Mouse (Mus musculus): Measurements from ENCODE around the gene Nrxn3.

The Nrxn3 gene

DNA sequence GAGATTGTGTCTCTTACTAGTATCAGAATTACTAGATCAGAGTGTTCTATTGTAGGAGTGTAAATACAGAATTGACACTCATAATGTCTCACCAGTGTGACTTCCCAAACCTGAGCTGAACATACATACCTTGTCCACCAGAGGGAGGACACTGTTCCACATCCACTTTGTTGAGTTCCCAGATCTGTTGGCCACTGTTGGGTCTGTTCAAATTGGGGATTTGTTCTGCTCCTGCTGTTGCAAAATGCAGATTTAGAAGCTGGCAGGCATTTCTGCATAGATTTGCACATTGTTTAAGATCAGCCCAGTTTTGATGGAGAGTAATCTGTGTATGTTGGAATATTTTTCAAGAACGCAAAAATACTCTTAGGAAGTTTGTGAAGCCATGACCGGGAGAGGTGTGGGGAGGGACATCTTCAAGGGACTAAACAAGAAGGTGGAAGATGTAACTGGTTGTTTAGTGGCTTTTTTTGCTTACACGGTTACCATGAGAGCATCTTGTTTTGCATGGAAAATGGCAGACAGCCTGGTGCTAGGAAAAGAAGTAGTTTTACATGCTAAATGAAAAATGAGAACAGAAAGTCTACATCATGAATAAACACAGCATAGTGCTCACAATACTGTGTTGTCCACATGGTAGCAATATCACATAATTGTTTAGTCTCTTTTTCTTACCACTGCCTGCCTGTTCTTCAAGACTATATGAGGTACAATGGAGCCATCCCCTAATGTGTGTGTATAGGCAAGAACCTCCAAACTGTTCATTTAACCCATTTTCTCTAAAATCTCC is 609.0 kb downstream of the Nrxn3 start:
- DNase-seq (ENCODE audit: low spot score) = peak; percentile 18

DNA sequence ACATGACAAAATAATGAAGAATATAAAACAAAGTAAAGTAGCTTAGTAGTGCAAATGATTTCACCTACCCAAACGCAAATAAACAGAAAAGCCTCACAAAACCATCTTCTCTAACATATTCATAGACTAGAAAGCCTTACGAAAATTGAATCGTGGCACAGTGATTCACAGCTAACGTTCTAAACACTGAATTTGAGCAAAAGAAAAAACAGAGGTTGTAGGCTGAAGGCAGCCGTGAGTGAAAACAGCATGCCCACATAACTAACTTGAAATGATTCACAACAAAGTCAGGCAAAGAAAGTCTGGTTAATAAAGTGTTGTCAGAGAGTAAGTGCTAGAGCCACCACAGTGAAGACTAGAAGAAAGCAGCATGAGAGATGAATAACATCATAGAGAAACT is 610.8 kb downstream of the Nrxn3 start:
- DNase-seq (ENCODE audit: low spot score) = no peak

DNA sequence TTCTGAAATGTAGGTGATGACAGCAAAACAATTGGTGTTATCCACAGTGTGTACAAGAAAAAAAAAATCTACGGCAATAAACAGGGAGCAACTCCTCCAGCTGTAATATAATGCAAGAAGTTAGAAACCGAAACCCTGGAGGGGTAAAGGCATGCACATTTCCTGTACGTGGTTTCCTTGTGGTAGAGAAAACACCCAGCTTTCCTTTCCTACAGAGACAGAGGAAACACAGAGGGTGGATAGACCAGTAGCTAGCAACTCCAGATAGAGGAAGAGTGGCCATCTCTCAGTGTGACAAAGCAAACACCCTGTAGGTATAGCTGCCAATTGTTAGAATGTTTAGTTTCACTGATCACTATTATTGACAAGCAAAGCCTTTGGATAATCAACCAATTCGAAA is 642.2 kb downstream of the Nrxn3 start:
- no peak for DNase-seq (ENCODE audit: low spot score)

DNA sequence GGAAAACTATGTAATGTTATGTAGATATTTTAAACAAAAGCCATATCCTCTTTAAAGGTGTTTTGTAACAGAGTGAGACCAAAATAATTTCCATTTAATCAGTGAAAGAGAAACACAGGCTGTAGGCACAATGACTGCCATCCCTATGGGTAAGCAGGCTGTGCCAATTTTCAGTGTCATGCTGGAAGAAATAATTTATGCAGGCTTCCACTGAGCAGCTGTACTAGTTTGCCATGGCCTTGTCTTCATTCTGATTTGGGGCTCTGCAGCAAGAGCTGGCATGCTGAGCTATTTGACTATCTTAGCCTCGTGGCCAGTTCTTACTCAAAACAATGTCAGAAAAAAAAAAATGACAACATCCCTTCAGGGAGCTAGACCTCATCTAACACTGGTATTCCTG is 647.3 kb downstream of the Nrxn3 start:
- no peak for DNase-seq (ENCODE audit: low spot score)

DNA sequence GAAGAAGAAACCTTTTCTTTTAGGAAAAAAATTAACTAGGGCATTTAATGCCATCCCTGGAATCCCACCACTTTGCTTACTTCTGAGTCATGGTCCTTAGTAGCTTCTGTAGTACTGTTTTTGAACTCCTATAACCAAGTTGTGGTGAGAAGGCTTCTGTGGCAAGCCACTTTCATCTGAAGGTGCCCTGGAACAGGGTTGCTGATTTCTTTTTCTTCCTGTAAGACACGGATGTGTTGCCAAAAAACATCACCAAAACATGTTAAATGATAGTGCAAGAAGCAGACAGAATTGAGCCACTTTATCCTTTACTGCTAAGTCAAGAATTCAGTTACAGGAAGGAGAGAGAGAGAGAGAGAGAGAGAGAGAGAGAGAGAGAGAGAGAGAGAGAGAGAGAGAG is 653.9 kb downstream of the Nrxn3 start:
- no peak for DNase-seq (ENCODE audit: low spot score)

DNA sequence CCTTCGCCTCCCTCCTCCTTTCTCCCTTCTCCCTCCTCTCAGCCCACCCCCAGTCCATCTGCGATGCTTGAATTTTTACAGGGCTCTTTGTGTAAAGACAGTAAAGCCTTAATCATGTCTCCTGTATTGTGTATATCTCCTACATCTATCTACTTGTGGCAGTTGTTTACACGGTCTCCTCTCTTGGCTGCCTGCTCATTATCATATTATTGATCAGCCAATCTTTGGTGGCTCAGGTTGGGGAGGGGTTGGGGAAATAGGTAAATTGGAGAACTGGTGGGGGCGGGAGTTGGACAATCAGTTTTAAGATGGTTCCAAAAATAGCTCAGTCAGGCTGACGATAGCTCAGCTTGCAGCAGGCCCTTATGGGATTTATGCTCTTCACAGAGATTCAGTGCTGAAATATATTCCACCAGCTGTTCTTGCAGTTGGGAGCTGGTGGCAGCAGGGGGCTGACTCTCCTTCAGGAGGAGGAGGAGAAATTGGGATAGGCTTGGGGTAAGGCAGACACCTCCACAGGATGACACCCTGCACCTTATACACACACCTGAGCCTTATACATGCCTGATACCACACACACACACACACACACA is 654.5 kb downstream of the Nrxn3 start:
- no peak for DNase-seq (ENCODE audit: low spot score)

DNA sequence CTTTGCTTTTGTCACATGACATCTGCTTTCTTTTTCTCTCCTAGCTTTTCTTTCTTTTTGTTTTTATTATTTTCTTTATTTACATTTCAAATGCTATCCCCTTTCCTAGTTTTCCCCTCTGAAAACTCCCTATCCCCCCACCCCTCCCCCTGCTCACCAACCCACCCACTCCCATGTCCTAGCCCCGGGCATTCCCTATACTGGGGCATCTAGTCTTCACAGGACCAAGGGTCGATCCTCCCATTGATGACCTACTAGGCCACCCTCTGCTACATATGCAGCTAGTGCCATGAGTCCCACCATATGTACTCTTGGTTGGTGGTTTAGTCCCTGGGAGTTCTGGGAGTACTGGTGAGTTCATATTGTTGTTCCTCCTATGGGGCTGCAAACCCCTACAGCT is 655.0 kb downstream of the Nrxn3 start:
- DNase-seq (ENCODE audit: low spot score) = no peak

DNA sequence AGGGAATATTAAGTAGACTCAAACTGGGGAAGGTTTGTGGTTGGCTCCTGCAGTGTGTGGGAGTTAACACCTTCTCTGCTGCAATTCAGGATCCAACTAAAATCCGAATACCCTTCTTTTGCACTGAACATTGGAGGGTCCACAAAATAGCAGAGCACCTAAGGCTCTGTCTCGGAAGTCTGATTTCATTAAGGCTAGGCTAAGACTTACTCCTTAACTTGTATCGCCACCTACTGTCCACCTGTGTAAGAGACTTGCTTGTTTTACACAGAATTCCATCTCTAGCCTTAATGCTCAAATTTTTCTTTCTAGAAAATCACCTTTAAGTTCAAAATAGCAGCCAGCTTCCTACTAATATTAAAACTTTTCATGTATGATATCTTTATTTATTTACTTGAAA is 660.6 kb downstream of the Nrxn3 start:
- DNase-seq (ENCODE audit: low spot score) = no peak

DNA sequence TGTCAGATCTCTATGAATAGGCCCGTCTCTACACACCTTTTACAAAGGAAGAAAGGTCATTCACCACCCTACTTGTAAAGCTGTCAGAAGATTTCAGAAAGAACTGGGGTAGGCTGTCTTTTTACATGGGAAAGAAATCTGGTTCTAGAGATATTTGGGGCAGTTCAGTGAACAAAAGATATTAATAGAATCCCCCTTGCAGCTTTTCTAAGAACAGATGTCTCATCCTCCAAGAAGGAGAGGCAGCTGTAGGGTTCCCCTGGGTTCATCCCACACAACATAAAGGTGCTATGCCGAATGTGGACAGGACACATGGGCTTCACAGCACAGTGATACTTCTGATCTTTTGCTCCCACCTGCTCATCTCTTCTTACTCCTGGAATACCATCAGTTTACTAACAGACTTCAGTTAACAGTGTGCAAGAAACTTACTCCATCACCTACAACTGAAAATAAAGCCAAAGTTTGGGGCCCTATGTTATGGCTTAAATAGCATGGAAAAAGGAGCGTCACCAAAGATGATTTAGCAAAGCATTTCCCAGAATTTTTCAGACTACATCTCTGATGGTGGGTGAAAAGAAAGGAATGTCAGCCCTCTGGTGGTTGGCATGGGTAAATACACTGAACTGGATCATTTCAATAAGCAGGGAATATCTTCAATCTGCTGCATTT is 672.6 kb downstream of the Nrxn3 start:
- DNase-seq (ENCODE audit: low spot score) = no peak

DNA sequence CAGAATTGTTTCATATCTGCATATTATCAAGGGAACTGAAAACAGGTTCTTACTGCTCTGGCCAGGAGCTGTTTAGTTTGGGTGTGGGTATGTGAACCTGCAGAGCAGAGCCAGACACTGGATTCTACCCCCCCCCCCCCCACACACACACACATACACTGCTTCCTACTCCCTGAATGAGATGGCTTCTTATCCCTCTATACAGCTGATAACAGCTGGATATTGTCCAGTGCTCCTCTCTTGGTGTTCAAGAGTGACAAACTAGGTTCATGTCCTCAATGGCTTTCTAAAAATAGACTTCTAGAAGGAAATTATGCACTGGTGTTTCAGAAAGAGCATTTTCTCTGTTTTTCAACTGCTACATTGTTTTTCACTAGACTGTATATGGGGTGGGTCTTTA is 713.8 kb downstream of the Nrxn3 start:
- DNase-seq (ENCODE audit: low spot score) = no peak

DNA sequence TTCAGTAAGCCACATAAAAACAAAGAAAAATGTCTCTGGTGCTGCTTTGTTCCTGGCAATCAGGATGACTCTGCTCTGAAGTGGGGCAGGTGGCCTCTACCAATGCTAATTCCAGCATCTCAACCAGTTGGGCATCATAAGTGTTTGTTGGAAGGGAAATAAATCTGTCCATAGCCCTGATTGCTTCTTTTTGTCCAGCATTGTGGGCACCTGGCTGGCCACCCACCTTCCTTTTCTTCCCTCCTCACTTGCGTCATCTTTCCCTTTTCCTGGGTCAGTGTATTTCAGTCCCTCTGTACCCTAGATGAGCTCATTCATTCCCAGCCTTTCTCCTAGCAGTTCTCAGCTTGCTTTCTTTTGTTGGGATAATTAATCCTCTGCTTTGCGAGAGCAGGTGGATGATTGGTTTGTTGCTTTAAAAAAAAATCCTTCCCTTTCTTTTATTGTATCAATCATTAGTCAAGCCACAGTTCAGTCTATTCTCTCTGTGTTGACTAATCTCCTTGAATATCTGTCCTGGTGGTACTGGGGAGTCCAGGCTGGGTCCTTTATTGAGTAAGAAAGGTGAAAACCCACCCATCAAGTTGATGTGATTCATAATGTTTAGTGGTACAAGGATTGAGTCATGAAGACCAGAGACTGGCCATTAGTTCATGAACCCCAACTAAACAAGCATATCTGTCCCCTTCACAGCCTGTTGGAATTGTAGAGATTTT is 719.8 kb downstream of the Nrxn3 start:
- no peak for DNase-seq (ENCODE audit: low spot score)

DNA sequence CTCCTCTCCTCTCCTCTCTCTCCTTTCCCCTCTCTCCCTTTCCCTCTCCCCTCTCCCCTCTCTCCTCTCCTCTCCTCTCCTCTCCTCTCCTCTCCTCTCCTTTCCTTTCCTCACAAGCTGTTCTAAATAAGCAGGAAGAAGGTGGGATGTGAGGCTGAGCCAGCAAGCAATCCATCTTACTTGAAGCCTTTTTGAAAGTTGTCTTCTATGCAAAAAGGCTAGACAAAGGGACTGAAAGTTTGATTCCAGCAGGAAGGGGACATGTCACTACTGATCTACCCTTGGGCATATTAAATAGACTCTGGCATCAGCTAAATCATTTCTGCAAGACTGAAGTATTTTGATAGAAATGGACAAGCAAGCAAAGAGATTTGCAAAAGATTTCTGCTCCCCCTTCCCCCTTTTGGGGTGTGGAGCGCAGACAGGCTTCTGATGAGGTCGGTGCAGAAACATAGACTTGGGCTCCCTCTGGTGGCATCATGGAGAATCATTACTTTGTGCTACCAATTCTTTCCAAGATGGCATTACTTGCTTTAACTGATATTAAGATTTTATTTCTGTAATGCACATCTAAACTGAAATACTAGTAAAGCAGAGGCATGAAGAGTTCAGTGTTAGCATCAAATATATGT is 728.1 kb downstream of the Nrxn3 start:
- no peak for DNase-seq (ENCODE audit: low spot score)

DNA sequence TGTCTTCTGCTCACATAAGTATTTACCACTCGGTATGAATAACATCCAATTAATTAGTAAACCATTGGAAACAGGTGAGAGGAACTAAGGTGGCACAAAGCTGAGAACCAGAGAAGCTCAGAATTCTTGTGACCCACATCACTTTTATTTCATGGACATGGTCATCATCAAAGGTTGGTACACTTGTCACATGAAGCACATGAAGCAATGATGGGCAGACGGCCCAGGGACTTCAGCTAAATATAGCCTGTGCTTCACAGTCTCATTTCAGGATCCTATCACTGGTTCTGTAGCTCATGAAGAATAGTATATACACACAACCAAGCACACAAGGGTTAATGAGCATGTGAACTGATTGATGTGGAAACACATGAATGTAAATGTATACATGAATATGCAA is 747.5 kb downstream of the Nrxn3 start:
- no peak for DNase-seq (ENCODE audit: low spot score)

DNA sequence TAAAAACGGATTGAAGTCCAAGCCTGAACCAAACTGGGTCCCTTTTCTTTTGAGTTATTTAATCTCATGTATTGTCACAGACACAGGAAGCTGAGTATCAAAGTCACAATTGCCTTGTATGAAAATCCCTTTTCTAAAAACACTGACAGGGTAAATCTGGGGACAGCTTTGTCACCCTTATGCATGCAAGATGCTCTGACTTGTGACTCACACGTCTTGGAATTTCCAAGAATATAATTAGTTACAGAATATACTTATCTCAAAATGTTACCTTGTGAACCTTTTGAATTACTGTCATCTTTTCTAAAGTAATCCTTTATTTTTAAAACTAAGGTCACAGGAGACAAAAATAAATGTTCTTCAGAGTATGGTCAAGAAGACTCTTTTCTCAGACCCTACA is 748.6 kb downstream of the Nrxn3 start:
- no peak for DNase-seq (ENCODE audit: low spot score)

DNA sequence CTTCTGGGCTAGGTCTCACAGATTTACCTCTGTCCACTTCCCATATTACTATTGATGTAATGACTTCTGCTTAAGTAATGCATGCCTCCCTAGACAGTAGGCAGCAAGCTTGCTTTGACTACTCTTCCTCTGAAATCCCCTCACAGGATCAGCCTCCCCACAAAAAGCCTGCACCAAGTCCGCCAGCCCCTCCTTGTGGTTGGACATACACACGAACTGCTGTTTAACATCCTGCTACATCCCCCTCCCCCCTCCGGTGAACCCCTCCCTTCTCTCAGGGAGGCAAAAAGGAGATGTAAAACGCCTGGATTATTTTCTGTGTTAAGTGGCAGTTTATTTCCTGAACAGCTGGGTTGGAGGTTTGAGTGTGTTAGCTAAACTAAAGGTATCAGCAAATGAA is 749.2 kb downstream of the Nrxn3 start:
- no peak for DNase-seq (ENCODE audit: low spot score)

DNA sequence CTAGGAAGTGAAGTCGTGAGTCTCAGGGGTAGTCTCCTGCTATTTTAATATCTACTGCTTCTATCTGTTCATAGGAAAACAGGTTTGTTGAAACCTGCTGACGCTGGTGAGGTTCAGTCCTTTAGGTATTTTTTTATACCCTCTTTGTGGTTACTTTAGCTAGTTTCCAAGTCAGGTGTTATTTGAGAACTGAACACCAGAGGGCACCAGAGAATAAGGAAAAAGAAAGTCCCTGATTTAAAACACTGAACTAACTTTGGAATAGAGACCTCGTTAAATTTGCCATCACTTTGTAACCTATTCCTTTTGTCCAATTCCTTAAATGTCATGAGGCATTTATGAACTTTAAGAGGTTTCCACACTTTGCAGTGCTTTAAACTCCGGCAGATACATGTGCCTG is 756.4 kb downstream of the Nrxn3 start:
- peak; percentile 72 for DNase-seq (ENCODE audit: low spot score)

DNA sequence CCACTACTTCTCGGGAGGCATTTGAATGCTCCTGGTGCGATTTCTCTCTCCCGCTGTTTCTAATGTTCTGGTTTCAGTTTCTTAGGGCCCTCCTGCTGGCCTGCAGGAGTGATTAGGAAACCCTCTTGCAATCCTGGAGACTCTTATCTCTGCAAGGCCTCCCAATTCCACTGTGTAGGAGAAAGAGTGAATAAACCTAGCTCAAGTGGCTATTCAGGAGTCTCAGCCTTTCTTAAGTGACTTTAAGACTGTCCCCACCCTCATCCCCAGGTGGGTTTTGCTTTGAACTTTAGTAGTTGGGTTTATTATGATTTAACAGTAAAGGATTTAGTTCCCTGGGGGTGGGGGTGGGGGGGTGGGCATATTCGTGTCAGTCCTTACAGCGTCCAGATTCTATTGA is 759.5 kb downstream of the Nrxn3 start:
- DNase-seq (ENCODE audit: low spot score) = no peak

DNA sequence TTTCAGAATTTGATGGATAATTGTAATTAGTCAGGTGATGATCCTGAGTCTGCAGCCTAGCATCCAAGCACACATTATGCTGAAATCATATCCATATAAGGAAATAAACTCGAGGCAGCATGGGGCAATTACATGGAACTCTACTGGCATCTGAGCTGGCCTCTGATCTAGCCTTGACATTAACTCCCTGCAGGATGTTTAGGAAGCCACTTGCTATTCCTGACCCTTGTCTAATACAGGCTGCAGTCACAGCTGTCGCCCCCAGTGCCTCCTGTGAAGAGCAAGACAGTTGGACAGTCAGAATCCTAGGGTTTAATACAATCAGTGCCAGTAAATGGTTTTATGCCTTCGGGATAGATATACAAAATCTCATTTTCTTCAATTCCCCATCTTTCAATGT is 781.4 kb downstream of the Nrxn3 start:
- DNase-seq (ENCODE audit: low spot score) = no peak

DNA sequence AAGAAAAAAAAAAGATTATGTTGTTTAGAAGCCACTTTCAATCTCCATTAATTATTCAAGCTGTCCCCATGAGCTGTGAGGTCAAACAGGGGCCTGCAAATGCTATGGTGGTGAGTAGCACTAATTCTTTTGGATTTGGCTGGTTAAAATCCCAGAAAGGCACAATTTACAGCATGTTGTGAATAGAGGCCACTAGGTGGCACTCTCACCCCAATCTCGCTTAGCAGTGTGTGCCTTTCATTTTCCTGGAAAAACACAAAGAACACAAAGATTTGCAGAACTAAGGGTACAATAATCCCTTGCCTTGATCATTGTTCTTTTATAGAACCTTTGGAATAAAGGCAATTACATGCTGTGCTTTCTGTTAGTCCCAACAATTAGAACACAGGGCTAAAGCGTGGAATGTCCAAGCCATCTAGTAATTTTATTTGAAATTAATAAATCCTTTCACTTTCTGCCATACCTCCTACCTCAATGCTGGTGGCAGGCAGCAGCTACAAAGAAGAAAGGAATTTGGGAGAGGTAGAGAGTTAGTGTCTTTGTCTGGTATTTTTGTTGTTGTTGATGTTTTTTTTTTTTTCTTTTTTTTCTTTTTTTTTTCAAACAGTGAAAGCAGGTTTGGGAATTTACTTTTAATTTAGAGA is 782.6 kb downstream of the Nrxn3 start:
- DNase-seq (ENCODE audit: low spot score) = peak; percentile 42

DNA sequence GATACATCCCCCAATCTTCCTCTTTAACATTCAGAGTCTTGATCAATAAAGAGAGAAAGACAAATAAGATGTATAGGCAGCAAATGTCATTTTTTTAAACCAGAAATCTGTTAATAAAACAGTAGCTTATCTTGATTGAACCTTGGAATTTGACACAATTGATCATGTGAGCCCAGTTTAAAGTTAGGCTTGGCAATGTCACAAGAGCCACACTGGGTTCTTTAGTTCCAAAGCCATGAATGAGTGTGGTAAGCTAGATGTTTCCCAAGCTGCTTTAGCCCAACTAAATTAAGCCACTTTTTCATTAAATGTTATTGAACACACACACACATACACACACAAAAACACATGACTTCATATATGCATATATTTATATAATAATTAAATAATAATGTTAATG is 786.3 kb downstream of the Nrxn3 start:
- DNase-seq (ENCODE audit: low spot score) = no peak

DNA sequence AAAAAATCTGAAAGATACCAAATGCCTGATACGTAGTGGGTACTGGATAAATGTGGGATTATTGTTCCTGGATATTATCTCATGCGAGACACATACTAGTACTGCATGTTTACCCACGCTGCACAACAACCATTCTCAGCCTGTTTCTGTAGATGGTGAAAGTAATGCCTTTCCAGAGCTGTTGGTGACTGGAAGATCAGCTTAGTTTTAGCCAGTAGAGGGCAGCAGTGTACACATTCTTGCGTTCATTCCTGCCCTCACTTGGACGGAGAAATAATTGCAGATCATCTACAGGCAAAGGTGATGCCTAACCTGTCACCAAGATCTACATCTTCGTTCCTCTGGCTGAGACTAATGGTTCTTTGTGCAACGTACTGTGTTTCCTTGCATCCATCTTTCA is 791.1 kb downstream of the Nrxn3 start:
- peak; percentile 65 for DNase-seq (ENCODE audit: low spot score)

DNA sequence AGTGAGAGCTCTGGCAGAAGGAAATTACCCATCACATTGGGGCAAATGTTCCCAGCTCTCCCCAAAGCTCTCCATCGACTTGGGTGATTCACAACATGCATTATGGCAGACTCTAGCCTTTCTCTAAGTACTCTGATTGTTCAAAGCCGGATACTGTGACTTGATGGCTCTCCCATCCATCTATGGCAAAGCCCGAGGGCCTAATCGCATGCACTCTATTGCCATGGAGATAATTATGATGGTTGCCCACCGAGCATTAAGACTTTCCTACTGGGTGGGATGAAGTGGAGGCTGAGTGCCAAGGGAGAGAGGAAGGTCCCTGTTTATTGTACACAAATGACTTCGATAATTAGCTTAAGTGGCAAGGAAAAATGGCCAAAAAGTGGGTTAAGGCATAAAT is 793.4 kb downstream of the Nrxn3 start:
- no peak for DNase-seq (ENCODE audit: low spot score)

All from layer of hippocampus, adult 9-10 months (tissue).